Mouse (Mus musculus) layer of hippocampus, postnatal 25 days (tissue): ENCODE results near the gene Ell2. TPM values are rescaled to one million over a fixed set of nuclear protein-coding genes. Genes with fewer than 3 reads are reported as not detected.

Experiments
- DNase-seq, 2 experiments: peaks; one replicate each; pipeline ENCODE4 v3.0.0; 2022; ENCODE audit warnings: mixed read lengths in 2 of 2, low spot score in 1 of 2; ENCODE audit errors: extremely low spot score in 1 of 2
- total RNA-seq, 2 experiments: library from RNA; stranded (reverse); gene quantifications; 2 replicates each; pipeline ENCODE4 v1.2.3; 2021

Ell2 gene
- total RNA-seq, 2 experiments from 2014 or later = 29.6 to 32.0 TPM

DNA sequence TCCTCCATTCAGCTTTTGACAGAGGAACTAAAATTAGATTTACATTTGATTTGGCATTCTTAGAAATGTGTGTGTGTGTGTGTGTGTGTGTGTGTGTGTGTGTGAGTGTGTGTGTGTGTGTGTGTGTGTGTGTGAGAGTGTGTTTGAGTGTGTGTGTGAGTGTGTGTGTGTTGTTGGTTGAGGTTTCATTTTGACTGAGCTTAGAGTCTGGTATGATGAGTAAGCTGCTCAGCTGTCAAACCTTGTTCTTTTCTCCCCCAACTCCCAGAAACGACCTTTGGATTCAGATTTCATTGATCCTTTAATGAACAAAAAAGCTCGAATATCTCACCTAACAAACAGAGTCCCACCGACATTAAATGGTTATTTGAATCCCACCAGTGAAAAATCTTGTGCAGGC lies 56.7 kb downstream of the Ell2 start:
- DNase-seq = no peak

GRCm38 (mm10) chr13:75765742-75766141 lies 59.2 kb downstream of the Ell2 start:
- DNase-seq = no peak

DNA sequence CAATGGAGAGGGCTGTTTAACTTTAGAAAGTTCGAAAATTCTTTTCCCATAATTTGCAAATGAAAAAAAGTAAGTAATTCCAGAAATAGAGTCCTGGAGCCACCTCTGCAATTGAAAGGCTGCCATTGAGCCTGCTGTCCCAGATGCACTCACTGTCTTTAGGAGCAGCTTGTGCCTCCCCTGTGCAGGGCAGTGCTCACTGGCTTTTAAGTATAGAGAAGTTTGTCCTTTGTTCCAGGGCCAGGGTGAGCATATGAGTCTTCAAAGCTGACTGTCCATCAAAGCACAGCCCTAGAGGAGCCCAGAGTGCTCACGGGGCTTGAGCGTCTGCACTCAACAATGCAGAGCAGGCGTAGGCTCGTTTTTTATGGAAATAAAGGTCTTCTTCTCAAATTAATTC lies 59.7 kb downstream of the Ell2 start:
- no peak for DNase-seq

DNA sequence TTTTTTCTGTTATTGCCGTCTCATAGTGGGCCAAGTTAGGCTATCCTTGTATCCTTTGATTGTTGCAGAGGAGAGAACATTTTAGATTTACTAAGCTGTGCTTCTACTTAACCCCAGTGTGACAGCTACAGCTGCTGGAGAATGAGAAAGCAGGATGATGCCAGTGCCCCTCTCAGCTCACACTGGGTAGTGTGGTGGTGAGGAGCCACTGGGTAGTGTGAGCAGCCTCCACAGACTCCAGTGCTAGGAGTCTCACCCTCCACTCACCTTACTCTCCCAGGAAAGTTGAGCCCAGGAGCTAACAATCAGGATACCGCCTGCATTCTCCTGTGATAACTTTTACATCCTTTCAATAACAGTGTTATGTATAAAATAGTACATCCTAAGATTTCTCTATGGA lies 60.4 kb downstream of the Ell2 start:
- DNase-seq = no peak

- DNase-seq = no peak
Observed at GRCm38 (mm10) chr13:75770744-75771143, 64.2 kb downstream of the Ell2 start.

DNA sequence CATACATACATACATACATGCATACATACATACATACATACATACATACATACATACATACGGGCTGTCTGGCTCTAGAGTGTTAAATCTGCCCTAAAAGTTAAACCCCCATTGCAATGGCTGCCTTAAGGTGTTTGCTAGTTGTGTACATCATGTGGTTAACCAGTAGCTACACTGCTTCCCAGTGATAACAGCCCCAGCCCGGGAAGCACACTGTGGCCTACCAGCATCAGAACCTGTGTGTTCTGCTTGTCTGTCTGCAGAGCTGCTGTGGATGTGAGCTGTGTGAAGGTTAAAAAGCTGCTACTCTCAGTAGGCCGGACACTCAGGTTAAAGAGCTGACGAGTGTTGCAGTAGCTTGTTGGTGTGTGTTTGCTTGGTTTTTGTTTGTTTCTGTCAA lies 64.8 kb downstream of the Ell2 start:
- no peak for DNase-seq

DNA sequence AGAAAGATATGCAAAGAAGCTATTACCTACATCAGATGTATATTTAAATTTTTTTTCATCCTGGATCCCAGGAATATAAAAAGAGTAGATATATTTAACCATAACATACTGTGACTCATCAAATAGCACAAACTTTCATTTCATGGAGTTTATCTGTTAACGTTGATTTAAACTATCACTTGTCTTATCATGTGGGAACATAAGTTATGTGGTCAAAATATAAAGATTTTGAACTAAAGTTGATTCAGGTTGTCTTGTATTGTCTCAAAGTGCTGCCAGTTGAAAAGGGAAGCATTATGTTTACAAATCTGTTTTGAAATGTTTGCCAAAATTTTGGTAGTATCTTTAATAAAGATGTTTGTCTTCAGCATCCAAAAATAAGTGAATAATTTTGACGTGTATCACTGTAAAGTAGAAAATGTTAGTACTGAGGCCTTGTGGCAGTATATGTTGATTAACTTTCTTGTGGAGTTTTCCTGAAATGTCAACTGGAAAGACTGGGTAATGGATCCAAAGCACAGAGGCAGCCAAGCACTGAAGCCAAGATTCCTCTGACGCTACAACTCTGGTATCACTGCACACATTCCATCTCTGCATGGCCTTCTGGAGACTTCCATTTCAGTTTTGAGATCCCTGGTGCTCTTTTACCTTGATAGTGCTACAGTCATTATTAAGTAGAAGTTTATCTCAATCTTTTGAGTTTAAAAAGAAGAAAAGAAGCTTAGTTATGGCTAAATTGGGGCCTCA lies 65.6 kb downstream of the Ell2 start:
- no peak for DNase-seq

DNA sequence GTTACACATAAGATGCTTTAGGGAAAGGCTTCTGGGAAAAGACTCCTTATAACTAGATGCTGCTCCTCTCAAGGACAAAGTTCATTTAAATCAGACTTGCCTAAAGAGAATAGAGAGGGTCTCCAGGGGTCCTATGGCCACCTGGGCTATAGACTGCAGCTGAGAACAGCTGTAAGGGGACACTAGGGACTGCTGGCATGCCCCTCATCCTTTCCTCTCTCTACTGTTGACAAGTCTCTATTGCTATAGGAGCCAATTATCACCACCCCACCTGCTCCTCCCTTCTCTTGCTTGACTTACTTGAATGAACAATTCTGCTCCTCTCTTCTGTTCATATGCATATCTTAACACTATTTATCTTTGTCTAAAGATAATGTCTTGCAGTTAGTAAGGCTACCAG lies 69.4 kb downstream of the Ell2 start:
- no peak for DNase-seq

DNA sequence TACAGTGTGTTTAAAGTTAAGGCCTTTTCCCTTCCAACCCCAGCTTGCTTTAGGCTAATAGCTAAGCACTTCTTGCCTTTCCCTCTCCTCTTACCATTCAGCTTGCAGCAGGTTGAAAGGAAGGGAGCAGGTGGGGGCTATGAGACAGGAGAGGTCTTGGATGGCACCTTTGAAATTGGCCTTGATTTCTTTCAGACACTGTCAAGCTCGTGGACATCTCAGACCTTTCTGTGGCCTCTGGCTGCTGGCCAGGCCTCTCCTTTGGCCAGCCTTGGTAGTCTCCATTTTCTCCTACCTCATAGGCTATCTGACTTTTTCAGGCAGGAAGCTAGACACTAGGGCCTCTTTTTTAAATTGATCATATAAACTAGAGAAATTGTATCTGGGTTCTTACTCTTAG lies 70.1 kb downstream of the Ell2 start:
- no peak for DNase-seq

GRCm38 (mm10) chr13:75778156-75778555 lies 71.6 kb downstream of the Ell2 start:
- no peak for DNase-seq

GRCm38 (mm10) chr13:75779169-75779568 lies 72.6 kb downstream of the Ell2 start:
- no peak for DNase-seq

GRCm38 (mm10) chr13:75780096-75780495 lies 73.5 kb downstream of the Ell2 start:
- DNase-seq = no peak

DNA sequence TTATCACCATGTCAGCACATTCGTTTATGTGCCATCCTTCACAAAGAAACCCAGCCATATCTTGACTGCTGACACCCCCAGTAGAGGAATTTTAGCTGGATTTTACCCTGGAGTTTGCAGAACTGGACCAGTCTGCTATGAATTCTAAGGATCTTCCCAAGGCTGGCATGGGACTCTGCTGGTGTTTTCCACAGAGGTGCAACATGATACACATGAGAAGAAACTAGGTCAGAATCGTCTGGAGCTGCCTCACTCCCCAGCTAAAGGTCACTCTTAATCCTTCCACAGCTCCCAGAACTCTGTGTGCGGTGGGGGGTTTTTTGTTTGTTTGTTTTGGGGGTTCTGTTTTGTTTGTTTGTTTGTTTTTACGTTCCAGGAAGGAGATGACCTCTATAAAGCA lies 79.2 kb downstream of the Ell2 start:
- no peak for DNase-seq

DNA sequence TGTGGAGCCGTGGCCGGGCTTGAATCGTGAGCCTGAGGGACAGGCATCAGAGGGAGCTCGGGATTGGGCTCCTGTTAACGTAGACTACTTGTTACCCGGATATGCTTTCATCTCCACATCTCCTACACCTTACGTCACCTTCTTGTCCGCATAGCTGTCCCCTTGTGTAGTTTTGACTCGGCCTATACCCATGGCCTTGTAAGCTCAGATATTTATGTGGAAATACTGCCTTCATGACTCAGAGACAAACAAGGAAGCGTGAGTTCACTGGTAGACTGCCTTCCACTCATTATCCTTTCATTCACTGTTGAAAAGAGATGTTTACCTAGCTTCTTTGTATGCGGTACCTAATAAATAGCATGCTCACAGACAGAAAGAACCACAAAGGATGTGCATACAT lies 79.7 kb downstream of the Ell2 start:
- no peak for DNase-seq

DNA sequence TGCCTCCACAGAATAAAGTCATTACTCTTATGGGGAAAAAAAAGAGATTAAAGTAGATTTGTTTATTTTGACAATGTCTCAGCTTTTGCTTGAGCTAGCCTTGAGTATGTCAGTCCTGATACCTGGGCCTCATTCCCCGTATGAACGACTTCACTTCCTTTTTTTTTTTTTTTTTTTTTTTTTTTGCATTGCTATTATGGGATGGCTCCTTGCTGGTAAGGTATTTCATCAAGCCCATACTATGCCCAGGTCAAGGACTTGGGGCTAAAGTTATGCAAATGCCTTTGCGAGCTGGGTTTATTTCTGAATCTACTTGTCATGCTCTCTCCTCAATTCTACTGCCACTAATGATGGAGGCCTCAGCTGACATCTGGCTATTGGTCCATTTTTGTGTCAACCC lies 80.8 kb downstream of the Ell2 start:
- DNase-seq = no peak

- no peak for DNase-seq
Observed at GRCm38 (mm10) chr13:75788178-75788577, 81.6 kb downstream of the Ell2 start.

DNA sequence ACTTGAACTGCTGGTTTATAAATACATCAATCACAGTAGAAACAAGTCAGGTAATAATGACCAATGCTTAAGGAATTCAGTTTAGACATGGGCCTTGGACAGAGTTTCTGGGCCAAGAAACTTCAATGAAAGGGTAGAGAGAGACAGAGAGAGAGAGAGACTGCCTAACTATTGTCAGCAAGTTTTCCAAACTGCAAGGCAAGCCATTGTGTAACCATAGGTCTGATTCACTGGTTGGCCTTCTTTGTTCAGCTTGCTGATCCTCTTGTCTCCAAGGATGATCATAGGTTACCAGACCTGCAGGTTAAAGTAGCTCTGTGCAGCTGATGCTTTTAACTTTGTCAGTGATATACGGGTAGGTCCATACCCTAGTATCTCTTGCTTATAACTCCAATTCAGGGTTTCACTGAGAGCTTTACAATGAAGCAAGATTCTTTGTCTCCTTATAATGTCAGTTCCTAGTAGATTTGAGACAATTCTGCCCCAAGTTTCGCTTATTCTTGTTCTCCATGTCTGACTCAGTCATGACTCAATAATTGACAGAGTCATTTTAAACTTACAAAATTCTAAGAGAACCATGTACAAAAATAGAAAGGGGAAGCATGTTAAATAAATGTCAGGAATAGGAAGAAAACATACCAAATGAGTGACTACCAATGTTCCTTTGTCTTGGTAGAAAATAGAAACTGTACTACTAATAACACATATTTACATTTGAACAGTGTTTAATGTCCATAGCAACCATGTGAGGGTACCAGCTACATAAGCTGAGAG lies 82.7 kb downstream of the Ell2 start:
- DNase-seq = no peak

GRCm38 (mm10) chr13:75790550-75791205 lies 84.1 kb downstream of the Ell2 start:
- no peak for DNase-seq

- DNase-seq = no peak
Observed at GRCm38 (mm10) chr13:75793863-75794629, 87.5 kb downstream of the Ell2 start.

- peak; percentile 96 to 97 for DNase-seq
Observed at GRCm38 (mm10) chr13:75797369-75798141, 91.0 kb downstream of the Ell2 start.
